Mouse (Mus musculus) embryonic fibroblast, embryonic 13.5 days (primary cell): ENCODE measurements around the gene Ehhadh.

Experiments
- CTCF ChIP-seq: IDR thresholded peaks from 2 replicates; pipeline ENCODE4 v1.5.1; 2011; ENCODE audit warnings: mild to moderate bottlenecking, control low read depth, low read length, moderate library complexity, borderline replicate concordance; ENCODE audit not compliant: insufficient read depth
- POLR2A ChIP-seq: IDR thresholded peaks from 2 replicates; pipeline ENCODE4 v1.6.1; 2011; ENCODE audit warnings: low read depth, mild to moderate bottlenecking, control low read depth, low read length, moderate library complexity

GRCm38 (mm10) chr16:21794697-21795045, 7.1 kb upstream of the Ehhadh start:
- TF ChIP-seq POLR2A (no peak), CTCF (no peak)
